Mouse (Mus musculus) gastrocnemius, adult 8-10 months (tissue): ENCODE measurements around the gene Mast4. TPM values are rescaled to one million over a fixed set of nuclear protein-coding genes. Genes with fewer than 3 reads are reported as not detected.
A peak's percentile ranks its signal among the peaks of the same experiment; 100 is the strongest.

ENCODE experiments used
- DNase-seq, 2 experiments: peaks; one replicate each; pipeline ENCODE4 v3.0.0; 2022; ENCODE audit warnings: low spot score in 2 of 2
- total RNA-seq, 4 experiments: library from RNA; stranded (reverse); gene quantifications; 2 replicates each; pipeline ENCODE4 v1.2.4; 2022

Gene Mast4
- total RNA-seq, 4 experiments from 2014 or later = 39.8 to 69.8 (median 49.5) TPM

DNA sequence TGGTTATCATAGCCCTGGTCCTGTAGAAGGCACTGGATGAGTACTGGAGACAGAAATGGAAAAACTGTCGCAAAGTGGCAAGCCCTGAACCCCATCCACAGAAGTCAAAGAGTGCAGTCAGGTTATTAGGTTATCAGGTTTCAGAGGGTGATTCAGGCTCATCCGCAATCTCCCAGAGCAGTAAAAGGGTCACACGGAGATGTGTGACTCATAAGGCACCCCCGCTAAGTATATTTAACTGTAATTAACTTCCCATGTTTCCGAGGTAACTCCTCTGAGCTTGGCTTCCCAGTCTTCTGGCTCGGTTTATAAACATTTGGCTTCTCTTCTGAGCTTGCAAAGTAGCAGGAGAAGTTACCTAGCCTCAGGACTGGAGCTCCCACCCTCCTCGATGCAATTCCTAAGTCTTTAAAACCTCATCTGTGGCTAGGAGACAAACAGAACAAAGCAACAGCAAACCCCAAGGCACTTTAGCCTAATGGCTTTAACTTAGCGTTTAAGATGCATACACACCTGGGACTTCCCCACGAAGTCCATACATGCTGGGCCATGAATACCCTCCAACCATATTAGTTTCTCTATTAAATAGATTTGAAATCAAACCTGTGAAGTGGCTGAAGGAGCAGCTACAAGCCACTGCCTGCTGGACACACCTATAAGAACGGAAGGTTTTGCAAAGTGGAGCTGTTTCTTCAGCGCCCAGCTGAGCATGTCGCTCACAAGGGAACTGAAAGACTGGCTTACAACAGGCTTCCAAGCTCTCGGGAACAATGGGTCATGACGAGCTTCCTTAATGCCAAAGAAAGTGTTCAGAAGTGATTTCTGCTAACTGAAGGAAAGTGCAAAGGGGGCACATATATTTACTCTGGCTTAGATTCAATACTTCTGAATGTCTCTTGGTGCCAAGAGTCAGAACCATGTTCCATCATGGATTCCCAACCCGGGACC is 439.7 kb downstream of the Mast4 start:
- no peak for DNase-seq

DNA sequence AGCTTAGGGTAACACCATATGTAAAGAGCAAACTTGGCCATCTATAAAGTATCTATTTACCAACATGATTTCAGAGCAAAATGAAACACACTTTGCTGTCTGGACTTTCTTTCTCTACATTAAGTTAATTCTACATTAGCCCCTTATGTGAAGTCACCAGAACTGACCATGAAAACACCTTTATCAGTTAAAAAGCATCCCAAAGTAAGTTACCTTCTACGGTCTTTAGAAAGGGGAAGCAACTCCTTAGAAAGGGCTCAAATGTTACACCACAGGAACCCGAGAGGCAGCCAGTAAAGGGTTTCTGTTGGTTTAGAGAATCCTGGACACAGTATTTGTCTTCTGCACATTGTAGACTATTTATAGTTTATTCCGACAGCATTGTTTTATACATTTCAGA is 441.5 kb downstream of the Mast4 start:
- no peak for DNase-seq

DNA sequence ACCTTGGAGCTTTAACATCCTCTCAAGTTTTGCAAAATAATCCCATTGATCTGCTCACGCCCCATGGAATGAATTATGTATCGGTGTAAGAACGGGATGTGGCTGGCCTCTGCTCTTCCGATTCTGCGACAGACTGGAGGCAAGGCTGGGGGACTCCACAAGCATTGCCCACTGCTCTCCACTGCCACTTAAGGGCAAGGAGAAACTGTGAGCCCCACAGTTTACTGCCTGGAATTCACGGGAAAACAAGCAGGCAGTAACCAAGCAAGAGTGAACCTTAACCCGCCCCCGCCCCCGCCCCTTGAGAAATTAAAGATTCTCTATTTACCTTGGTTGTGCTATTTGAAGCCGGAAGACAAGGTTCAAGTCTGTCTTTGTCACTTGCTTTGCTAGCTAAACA is 444.3 kb downstream of the Mast4 start:
- no peak for DNase-seq

DNA sequence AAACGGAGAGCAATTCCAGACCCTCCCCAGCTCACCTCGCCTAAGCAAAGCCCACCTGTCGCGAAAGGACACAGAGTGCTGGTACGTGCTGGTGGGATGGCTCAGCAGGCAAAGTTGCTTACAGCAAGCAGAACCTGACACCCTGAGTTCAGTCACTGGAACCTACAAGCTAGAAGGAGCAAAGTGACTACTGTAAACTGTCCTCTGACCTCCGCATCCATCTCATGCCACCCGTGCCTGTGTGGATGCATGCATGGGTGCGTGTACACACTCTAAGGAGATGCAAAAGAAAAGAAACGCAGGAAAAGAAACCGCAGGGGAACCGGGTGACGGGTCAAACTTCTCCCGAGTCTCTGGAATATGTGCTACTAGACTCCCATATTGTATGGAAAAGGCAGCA is 444.8 kb downstream of the Mast4 start:
- DNase-seq = no peak

DNA sequence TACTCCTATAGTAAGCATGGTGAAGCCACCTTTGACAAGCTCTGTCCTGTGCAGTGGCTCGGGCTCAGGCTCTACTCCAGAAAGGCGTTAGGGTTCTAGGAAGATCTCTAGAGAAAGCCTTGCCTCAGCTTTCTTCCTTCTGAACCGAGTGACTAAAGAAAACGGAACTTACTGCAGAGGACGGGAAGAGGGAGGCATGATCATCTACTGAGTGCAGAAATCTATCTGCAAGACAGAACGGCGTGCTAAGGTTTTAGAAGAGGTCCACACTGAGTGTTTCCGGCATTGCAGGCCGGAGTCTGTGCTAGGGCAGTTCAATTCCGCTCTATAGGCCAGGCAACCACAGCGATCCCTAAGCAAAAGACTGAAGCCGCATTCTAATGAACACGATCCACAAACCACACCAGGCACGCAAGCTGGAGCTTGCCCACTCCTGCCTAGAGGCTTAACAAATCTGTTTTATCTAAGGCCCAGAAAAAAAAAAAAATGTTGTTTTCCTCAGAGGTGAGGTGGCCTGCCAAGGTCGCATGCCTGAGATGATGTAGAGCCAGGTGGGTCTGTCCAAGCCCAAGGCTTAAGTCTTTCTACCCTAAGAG is 445.3 kb downstream of the Mast4 start:
- DNase-seq = no peak

DNA sequence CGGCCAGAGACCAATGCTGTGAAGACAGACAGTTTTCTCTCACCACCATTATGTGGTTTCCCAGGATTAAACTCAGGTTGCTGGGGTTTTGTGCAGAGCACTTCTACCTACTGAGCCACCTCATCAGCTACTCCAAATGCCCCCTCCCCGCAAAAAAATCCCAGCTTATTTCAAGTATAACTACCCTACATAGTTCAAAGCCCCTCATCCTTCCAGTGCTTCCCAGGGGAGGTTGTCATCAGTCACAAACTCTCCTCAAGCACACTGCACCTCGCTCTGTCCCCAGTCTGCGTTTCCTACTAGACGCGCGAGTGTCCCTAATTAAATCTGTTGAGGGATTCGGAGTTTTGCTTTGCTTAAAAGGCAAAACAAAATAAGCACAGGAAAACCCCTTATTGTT is 446.1 kb downstream of the Mast4 start:
- DNase-seq = no peak

DNA sequence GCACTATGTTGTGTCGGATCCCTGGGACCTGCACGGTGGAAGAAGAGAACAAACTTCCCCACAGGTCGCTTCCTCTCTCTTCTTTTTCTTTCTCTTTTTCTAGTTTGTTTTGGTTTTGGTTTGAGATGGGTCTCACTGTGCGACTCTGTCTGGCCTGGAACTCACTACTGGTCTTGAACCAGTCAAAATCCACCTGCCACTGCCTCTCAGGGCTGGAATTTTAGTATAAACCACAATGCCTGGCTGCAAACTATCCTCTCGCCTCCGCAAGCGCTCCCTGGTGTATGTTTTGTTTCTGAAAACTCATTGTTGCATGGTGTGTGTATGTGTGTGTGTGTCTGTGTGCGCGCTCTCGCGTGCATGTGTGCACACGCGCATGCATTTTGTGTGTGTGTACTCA is 446.8 kb downstream of the Mast4 start:
- DNase-seq = no peak

DNA sequence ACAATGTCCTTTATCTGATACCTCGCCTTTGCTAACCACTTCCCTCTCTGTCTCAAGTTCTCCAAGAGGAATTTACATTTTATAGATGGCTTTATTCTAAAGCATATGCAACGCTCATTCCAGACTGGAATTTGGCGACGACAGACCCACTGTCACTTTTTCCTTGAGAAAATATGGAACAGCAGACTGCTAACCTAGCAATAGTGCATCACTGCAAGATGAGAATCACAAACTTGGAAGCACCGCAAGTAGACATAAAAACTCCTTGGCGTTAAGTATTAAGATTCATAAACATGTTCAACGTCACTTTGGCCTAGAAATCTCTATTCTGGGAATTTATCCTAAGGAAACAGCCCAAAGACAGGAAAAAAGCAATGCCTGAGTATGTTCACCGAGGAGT is 447.5 kb downstream of the Mast4 start:
- no peak for DNase-seq

DNA sequence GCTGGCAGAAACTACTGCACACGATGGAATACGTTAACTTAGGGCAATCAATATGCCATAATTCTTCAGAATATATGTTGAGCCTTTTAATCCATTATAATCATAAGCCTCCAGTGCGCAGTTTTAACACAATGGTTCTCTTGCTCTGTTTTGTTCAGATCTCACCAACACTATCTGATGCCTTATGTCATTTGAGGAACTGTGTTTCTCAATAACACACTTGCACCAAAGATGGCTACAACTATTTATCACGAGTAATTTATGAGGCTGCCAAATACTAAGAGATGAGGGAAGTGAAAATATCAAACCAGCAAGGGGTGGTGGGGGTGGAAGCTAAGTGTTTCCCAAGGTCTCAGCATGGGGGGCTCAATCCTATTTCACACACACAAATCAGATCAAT is 448.1 kb downstream of the Mast4 start:
- DNase-seq = no peak

DNA sequence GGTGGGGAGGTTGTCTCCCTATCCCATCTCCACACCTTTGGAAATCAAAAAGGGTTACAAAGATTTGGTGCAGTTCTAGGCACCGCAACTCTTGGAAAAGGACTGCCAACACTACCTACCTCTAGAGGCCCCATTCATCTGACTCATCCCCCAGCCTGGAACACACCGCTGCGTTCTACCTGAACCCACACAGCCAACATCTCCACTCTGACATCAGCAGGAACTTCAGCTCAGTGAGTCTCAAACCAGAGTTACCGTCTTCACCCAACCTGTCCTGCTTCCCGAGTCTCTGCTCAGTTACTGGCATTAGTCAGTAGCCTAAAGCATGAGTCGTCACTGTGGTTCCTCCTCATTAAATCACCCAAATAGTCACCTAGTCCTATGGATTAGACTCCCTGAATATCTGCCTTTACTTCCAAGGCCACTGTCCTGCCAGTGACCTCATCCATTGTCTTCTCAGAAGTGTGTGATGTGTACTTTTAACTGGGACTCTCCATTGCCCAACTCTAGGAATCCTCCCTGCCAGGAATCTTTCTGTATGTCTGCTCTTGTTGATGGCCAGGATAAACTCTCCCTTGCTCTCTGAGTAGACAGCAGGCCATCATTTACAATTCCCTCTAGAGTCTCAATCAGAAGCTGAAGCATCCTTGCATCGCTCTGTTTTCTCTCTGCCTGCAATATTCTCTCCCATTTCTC is 453.8 kb downstream of the Mast4 start:
- DNase-seq = no peak

DNA sequence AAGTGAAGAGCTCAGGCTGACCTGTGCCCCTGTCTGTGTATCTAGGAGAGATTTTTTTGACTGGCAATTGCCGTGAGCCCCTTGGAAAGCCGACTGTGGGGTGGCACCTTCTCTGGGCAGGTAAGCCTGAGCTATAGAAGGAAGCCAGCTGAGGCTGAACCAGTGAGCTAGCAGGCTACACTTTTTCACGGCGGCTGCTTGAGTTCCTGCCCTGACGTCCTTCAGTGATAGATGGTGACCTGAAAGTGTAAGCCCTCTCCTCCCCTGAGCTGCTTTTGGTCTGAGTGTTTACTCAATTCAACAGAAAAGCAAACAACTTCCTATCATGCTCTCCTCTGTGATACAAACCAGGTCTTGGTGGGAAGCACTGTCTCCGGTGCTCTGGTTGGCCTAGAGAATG is 455.7 kb downstream of the Mast4 start:
- DNase-seq = no peak

DNA sequence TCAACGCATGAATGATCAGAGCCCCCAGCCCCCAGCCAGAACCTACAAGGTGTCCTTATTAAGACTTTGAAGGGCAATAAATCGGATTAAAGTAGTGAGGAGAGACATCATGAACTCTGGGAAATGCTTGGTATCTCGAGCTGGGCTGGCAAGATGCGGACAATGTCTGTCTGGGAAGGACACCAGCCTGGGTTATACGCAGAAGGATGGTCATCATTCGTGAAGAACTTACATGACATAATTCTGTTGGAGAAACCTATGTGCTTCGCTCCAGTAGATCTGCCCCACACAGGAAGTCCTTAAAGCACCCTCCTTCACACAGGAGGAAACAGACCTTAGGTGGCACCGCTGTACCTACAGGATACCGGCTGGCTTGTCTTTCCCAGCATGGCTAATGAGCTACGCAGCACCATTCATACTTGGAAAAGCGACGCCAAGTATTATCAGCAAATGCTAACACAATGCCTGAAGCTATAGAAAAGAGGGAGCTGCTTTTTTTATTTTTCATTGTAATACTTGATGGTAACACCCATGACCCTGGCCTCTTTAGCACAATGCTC is 456.5 kb downstream of the Mast4 start:
- DNase-seq = no peak

DNA sequence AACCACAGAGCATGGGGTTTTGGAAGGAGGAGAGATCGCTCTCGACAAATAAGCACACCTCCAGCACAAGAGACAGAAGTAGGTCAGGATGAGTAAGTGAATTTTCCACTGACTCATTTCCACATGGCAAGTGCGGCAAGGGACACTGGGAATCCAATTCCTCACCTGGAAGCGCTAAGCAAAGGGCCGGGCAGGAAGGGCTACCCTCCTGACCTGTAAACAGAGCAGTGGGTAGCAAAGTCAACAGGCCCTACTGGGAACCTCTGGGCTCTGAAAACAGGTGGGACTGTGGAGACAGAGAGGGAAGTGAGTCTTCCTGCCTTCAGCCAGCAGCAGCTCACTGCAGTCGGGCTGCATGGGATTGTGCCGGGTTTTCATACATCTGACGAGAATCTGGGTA is 457.1 kb downstream of the Mast4 start:
- peak; percentile 25 to 49 for DNase-seq

DNA sequence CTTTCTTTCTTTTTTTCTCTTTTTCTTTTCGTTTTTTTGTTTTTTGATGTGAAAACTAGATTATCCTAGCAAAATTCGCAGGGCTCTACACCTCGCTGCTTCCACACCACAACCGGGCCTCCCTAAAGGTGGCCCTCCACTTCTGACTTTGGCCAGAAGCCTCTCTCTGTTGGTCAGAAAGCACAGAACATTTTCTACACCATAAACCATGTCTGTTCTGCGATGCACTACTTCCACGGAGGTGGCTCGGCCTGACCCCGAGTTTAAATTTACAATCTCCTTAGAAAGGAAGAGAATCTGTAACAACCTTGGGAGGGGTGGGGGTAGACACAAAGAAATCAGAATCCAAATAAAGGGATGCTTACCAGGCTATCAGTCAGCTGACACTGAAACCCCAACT is 458.8 kb downstream of the Mast4 start:
- DNase-seq = no peak

DNA sequence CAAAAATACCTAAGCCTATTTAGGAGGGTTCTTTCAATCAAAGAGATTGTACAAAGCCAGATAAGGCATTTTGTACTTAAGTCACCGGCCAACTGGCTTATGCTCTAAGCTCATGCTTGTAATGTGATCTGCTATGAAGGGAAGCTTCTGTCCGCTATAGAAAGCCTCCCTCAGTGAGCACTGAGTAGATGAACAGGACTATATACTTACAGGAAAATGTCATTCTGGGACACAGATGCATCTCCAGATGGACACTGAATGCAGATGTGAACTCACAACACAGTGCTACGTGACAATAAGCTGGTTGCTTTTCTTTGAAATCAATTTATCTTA is 459.2 kb downstream of the Mast4 start:
- no peak for DNase-seq

DNA sequence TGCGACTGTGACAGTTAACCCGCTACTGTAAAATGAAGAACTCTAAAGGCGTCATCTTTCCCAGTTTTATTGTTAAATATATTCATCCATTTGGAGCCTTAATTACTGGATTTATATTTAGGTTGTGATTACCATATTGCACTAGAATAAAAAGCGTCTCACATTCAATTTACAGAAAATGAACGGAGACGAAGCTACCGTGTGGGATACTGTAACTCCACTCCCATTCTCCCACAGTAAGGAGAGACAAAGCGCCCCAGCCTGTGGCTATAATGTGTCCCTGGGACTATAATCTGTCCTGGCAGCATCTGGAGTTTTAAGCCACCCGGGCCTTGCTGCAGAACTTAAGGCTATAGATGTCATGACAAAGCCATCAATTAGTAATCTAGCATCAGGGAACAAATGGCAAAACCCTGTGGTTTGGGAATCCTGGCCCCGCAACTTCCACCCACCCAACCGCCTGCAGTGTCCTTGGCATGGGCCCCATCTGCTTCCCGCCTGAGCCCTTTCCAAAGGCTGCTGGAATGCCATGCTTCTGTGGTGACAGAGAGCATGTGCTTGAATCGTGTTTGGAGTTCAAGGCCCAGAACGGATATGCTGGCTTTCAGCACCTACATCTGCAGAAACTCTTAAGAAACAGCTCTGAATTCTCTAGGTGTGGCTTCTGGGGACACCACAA is 459.7 kb downstream of the Mast4 start:
- DNase-seq = peak in 1 of 2 experiments; percentile 38

DNA sequence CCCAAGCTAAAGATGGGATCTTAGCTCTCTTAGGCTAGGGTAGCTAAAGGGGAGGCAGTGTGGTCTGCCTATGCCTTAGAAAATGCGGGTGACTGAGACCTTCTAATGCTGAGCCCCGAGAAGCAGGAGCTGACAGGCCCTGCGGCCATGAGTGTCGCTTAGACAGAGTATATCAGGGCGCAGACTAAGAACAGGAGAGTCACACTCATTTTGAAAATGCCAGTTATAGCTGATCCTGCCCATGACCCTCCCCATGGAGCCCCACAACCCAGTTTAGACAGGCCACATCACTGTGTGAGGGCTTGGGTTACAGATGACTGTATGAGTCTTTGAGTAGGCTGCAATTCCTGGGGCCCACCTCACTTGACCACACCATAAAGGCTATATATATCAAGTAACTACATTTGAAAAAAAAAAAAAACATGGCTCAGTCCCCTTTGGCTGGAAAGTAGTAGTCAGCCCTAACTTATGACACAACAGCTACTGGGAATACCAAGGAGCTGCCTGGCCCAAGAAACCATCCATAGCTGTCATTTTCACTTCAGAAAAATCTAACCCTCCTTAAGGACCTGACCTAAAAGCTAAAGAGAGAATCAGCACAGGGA is 460.8 kb downstream of the Mast4 start:
- DNase-seq = no peak

DNA sequence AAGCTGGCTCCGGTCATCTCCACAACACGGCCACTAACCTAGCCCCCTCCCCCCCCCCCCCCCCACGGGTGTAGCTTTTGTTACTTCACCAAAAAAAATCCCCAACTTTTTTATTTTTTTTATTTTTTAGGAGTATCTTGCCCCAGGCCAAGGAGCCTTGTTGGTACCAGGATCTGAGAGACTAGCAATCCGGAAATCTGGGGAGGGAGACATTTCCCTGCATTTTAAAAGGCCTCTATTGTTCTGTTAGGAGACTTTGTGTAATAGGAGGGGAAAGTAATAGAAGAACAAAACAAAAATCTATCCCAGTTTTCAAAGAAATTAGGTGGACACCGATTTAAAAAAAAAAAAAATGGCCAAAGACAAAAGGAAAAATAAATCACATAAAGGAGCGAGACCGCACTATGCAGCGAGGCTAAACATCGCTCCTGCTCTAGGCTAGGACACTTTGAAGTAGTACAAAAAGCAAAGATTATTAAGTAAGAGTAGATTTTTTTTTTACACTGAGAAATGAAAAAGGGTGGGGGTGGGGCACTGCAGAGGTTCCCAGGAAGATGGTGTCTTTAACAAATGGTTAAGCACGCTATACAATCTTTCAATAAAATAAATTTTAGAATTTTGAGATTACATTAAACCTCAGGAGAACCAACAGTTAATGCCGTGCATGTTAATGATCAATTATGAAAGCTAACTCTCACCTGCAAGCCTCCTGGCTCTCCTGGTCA is 462.8 kb downstream of the Mast4 start:
- DNase-seq = no peak

DNA sequence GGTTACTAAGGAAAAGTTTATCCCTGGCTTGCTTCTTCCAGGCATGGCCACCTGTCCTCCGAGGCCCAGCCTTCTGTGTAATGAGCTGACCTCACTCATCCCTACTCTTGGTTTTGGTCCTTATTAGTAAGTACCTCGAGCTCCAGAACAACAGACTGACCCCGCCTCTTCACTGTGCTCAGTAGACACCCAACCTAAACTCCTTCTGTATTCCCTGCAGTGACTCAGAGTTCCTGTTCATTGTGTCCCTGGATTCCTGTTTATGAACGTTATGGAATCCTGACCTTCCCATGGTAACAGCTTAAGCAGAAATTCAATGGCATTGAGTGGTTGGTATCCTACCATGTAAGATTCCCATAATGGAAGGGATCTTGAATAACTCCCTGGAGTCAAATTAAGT is 464.8 kb downstream of the Mast4 start:
- DNase-seq = no peak

DNA sequence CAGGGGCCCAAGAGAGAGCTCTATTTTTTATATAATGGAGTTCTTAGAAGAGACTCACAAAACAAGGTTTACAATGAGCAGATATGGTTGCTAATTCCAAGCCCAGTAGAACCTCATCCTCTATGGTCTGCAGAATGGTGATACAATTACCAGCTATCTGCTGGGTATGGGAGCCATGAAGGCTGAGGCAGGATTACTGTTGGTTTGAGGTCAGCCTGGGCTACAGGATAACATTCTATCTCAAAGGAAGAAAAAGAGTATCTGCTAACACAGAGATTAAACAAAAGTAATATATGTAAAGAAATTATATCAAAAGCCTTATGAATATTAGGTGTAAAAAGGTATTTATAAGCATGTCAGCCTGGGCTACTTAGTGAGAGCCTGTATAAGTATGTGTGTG is 467.5 kb downstream of the Mast4 start:
- DNase-seq = no peak
